Mouse (Mus musculus) forebrain, embryonic 13.5 days (tissue): Measurements from ENCODE around the gene Cntd1. TPM values are rescaled to one million over a fixed set of nuclear protein-coding genes. Genes with fewer than 3 reads are reported as not detected.

ENCODE experiments used
- ATAC-seq: fragments of 200-750 bp; cut with Nextera tagmentation; 2 replicates; pipeline ENCODE4 v1.8.0; 2017
- H3K27ac ChIP-seq: fragments of 300-500 bp; sonication (generic); 2 replicates; pipeline ENCODE4 v1.5.1; 2015; ENCODE audit warnings: inconsistent platforms, mild to moderate bottlenecking, moderate library complexity
- H3K27me3 ChIP-seq: fragments of 300-500 bp; sonication (generic); 2 replicates; pipeline ENCODE4 v1.6.1; 2015; ENCODE audit warnings: mild to moderate bottlenecking, inconsistent platforms
- H3K36me3 ChIP-seq: fragments of 300-500 bp; sonication (generic); 2 replicates; pipeline ENCODE4 v1.6.1; 2015; ENCODE audit warnings: mild to moderate bottlenecking, inconsistent platforms; ENCODE audit not compliant: poor library complexity, severe bottlenecking
- H3K4me1 ChIP-seq: fragments of 300-500 bp; sonication (generic); 2 replicates; pipeline ENCODE4 v1.6.1; 2015; ENCODE audit warnings: inconsistent platforms
- H3K4me2 ChIP-seq: fragments of 300-500 bp; sonication (generic); 2 replicates; pipeline ENCODE4 v1.6.1; 2015; ENCODE audit warnings: inconsistent platforms, mild to moderate bottlenecking, moderate library complexity
- H3K4me3 ChIP-seq: fragments of 300-500 bp; sonication (generic); 2 replicates; pipeline ENCODE4 v1.5.1; 2015; ENCODE audit warnings: mild to moderate bottlenecking, inconsistent platforms
- H3K9ac ChIP-seq: fragments of 300-500 bp; sonication (generic); 2 replicates; pipeline ENCODE4 v1.6.1; 2015; ENCODE audit warnings: mild to moderate bottlenecking, inconsistent platforms
- H3K9me3 ChIP-seq: fragments of 300-500 bp; sonication (generic); replicated peaks from 2 replicates; pipeline ENCODE4 v1.6.1; 2016; ENCODE audit warnings: inconsistent platforms
- WGBS: fragments of 180-500 bp; shearing (Covaris S2); methylation state at CpG from one replicate; pipeline ENCODE4 v1.1.7; 2015; 5-methylcytosine and 5-hydroxymethylcytosine counted together
- polyA plus RNA-seq: library from polyadenylated mRNA; unstranded; fragments of >200 nt; fragmentation: Nextera tagmentation; extraction: Ambion mirVana; gene quantifications from 2 replicates; pipeline ENCODE4 v1.2.1, GENCODE M21; 2015

Cntd1 gene
- 1.2 and 1.9 TPM in 2 replicates for polyA plus RNA-seq

- Histone ChIP-seq H3K27ac (no peak within 1 kb of the TSS; the same call in 1 of the 2 replicates), H3K36me3 (no peaks in the 10 kb centered on the region), H3K9me3 (no peaks in the 10 kb centered on the region), H3K4me3 (peak within 1 kb of the TSS; percentile 75), H3K4me1 (peaks cover 34% of the 10 kb centered on the region), H3K9ac (peak within 1 kb of the TSS; percentile 83), H3K4me2 (peak within 1 kb of the TSS; percentile 92), H3K27me3 (peaks cover 13% of the 10 kb centered on the region)
- peak; percentile 98 for ATAC-seq
- WGBS: 10% methylated on average over 45 of the region's 45 CpGs
These were observed at the start of gene Cntd1, which contains the start of gene Coa3 for GRCm38 (mm10) chr11:101278223-101279192. Gene Cntd1 (plus strand): TSS chr11:101279012. Gene Coa3 (minus strand): TSS chr11:101279114.

- 27% methylated on average over 8 of the region's 8 CpGs for WGBS
- no peak overlapping the region for H3K9ac ChIP-seq
- no peak overlapping the region for H3K4me2 ChIP-seq
- no peaks in the 10 kb centered on the region for H3K9me3 ChIP-seq
- no peak overlapping the region for H3K4me3 ChIP-seq
- H3K4me1 ChIP-seq: peaks cover 34% of the 10 kb centered on the region
- peaks cover 19% of the 10 kb centered on the region; the same call in 1 of the 2 replicates for H3K27me3 ChIP-seq
- ATAC-seq: no peak
- no peak overlapping the region for H3K27ac ChIP-seq
- H3K36me3 ChIP-seq: no peaks in the 10 kb centered on the region
These were observed 49.4 kb upstream of the Cntd1 start for GRCm38 (mm10) chr11:101229361-101229900.

- H3K4me2 ChIP-seq: no peak overlapping the region
- H3K27ac ChIP-seq: no peak overlapping the region
- 26% methylated on average over 2 of the region's 2 CpGs for WGBS
- no peak for ATAC-seq
- H3K9me3 ChIP-seq: no peaks in the 10 kb centered on the region
- H3K4me1 ChIP-seq: peaks cover 34% of the 10 kb centered on the region
- no peak overlapping the region for H3K9ac ChIP-seq
- H3K4me3 ChIP-seq: no peak overlapping the region
- H3K27me3 ChIP-seq: peaks cover 19% of the 10 kb centered on the region; the same call in 1 of the 2 replicates
- no peaks in the 10 kb centered on the region for H3K36me3 ChIP-seq
These were observed 48.7 kb upstream of the Cntd1 start for GRCm38 (mm10) chr11:101230061-101230511.

GRCm38 (mm10) chr11:101230526-101230925 is 48.3 kb upstream of the Cntd1 start:
- no peak for ATAC-seq
- no peaks in the 10 kb centered on the region for H3K9me3 ChIP-seq
- H3K4me3 ChIP-seq: no peak overlapping the region
- no peaks in the 10 kb centered on the region for H3K36me3 ChIP-seq
- peak overlapping the region; percentile 14; the same call in 1 of the 2 replicates for H3K27ac ChIP-seq
- peak overlapping the region; percentile 22; the same call in 1 of the 2 replicates for H3K4me2 ChIP-seq
- WGBS: 15% methylated on average over 5 of the region's 5 CpGs
- H3K27me3 ChIP-seq: peaks cover 19% of the 10 kb centered on the region; the same call in 1 of the 2 replicates
- no peak overlapping the region for H3K9ac ChIP-seq
- H3K4me1 ChIP-seq: peaks cover 29% of the 10 kb centered on the region

GRCm38 (mm10) chr11:101230991-101231871 is 47.6 kb upstream of the Cntd1 start:
- Histone ChIP-seq H3K36me3 (no peaks in the 10 kb centered on the region), H3K4me3 (no peak overlapping the region), H3K27me3 (peaks cover 19% of the 10 kb centered on the region; the same call in 1 of the 2 replicates), H3K4me1 (peaks cover 25% of the 10 kb centered on the region), H3K9me3 (no peaks in the 10 kb centered on the region), H3K4me2 (peak overlapping the region; percentile 22), H3K27ac (peak overlapping the region; percentile 20; the same call in 1 of the 2 replicates), H3K9ac (no peak overlapping the region)
- ATAC-seq: no peak
- 13% methylated on average over 18 of the region's 18 CpGs for WGBS

- ATAC-seq: no peak
- WGBS: 63% methylated on average over 6 of the region's 6 CpGs
- Histone ChIP-seq H3K27me3 (peaks cover 18% of the 10 kb centered on the region; the same call in 1 of the 2 replicates), H3K27ac (no peak overlapping the region), H3K4me3 (no peak overlapping the region), H3K9ac (no peak overlapping the region), H3K36me3 (no peaks in the 10 kb centered on the region), H3K4me1 (peaks cover 25% of the 10 kb centered on the region), H3K9me3 (no peaks in the 10 kb centered on the region), H3K4me2 (no peak overlapping the region)
These were observed 46.6 kb upstream of the Cntd1 start for GRCm38 (mm10) chr11:101232010-101232839.

GRCm38 (mm10) chr11:101233240-101233639 is 45.6 kb upstream of the Cntd1 start:
- no peaks in the 10 kb centered on the region for H3K36me3 ChIP-seq
- H3K4me3 ChIP-seq: no peak overlapping the region
- 97% methylated on average over 1 of the region's 1 CpGs for WGBS
- H3K9me3 ChIP-seq: no peaks in the 10 kb centered on the region
- no peak overlapping the region for H3K9ac ChIP-seq
- no peak for ATAC-seq
- H3K27me3 ChIP-seq: peaks cover 14% of the 10 kb centered on the region; the same call in 1 of the 2 replicates
- H3K4me1 ChIP-seq: peaks cover 25% of the 10 kb centered on the region
- no peak overlapping the region for H3K4me2 ChIP-seq
- no peak overlapping the region for H3K27ac ChIP-seq

- H3K4me1 ChIP-seq: peaks cover 25% of the 10 kb centered on the region
- H3K27me3 ChIP-seq: peaks cover 12% of the 10 kb centered on the region; the same call in 1 of the 2 replicates
- no peak overlapping the region for H3K9ac ChIP-seq
- no peak for ATAC-seq
- no peaks in the 10 kb centered on the region for H3K9me3 ChIP-seq
- no peak overlapping the region for H3K4me2 ChIP-seq
- no peak overlapping the region for H3K27ac ChIP-seq
- no peak overlapping the region for H3K4me3 ChIP-seq
- no peaks in the 10 kb centered on the region for H3K36me3 ChIP-seq
These were observed 44.7 kb upstream of the Cntd1 start for GRCm38 (mm10) chr11:101234124-101234523.

- H3K27me3 ChIP-seq: 0 out of 2 replicates have a peak, but pooled peaks cover 8% of the 10 kb centered on the region
- peaks cover 12% of the 10 kb centered on the region for H3K4me1 ChIP-seq
- ATAC-seq: no peak
- H3K9me3 ChIP-seq: no peaks in the 10 kb centered on the region
- no peak overlapping the region for H3K4me2 ChIP-seq
- no peak overlapping the region for H3K9ac ChIP-seq
- no peak overlapping the region for H3K4me3 ChIP-seq
- H3K27ac ChIP-seq: no peak overlapping the region
- H3K36me3 ChIP-seq: no peaks in the 10 kb centered on the region
These were observed 43.4 kb upstream of the Cntd1 start for GRCm38 (mm10) chr11:101235429-101235828.

GRCm38 (mm10) chr11:101236782-101237181 is 42.0 kb upstream of the Cntd1 start:
- no peak overlapping the region for H3K9ac ChIP-seq
- no peak overlapping the region for H3K4me2 ChIP-seq
- WGBS: 95% methylated on average over 5 of the region's 5 CpGs
- H3K4me1 ChIP-seq: no peaks in the 10 kb centered on the region
- H3K4me3 ChIP-seq: no peak overlapping the region
- 0 out of 2 replicates have a peak, but pooled peaks cover 4% of the 10 kb centered on the region for H3K27me3 ChIP-seq
- H3K27ac ChIP-seq: no peak overlapping the region
- ATAC-seq: no peak
- no peaks in the 10 kb centered on the region for H3K9me3 ChIP-seq
- no peaks in the 10 kb centered on the region for H3K36me3 ChIP-seq
